Comparison of ENCODE assay signal across 8 mouse cellular contexts in the genomic region with DNA sequence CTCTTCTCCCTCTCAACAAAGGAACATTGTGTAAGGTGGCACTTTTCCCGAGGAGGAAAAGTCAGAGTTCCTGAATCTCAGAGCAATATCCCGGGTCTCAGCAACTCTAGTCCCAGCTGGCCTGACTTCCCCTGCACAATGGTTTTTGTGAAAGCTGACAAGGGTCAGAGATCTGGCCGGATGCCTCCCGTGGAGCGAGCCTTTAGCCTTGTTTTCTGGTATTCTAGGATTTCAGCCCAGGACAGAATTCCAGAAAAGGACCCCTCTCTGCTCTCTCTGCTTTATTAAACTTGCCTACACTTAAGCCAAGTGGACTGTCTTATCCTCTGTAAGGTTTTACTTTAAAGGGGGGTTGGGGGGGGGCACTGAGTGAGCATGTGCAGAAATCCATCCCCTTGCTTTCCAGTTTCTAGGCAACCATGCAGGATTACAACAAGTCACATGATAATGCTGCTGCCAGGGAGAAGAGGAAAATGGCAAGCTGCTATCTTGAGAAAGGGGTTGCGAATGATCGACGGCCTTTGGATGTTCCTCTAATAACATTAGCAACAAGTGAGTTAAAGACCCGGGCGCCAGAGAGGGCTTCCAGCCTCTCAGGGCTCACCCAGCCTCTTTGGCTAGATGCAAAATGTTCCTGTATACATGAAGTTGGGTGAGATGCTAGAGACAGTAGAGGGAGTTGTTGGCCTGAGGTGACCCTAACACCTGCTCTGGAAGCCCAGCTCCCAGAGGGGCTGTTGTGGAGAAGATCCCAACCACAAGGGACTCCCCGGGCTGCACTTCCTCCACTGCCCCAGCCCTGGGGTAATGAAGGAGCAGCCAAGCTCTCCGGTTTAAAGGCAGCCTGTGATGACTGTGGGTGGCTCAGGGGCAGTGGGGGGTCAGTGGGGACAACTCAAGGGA. TPM values are rescaled to one million over a fixed set of nuclear protein-coding genes. Genes with fewer than 3 reads are reported as not detected.
DNase-seq lines count a peak whose midpoint lies in the region; ATAC-seq and TF ChIP-seq lines count a peak whose summit lies in the region.

No protein-coding gene starts in this region.

- H3K36me3 ChIP-seq in heart, embryonic 15.5 days: no peaks in the 10 kb centered on the region
- H3K36me3 ChIP-seq in limb, embryonic 14.5 days (ENCODE audit: control insufficient read depth, insufficient read depth, low read length): no peaks in the 10 kb centered on the region
- H3K36me3 ChIP-seq in thymus, adult 2 months (ENCODE audit: control insufficient read depth, insufficient read depth, low read length): no peaks in the 10 kb centered on the region

- no peak overlapping the region for H3K9ac ChIP-seq in heart, embryonic 15.5 days
- H3K9ac ChIP-seq in limb, embryonic 14.5 days (ENCODE audit: low read depth, low read length, severe bottlenecking): no peak overlapping the region

- peak; percentile 36; the same call in 1 of the 2 replicates for ATAC-seq in frontal cortex, adult (ENCODE audit: low TSS enrichment)
- ATAC-seq in heart, embryonic 15.5 days (replicated peaks; ENCODE audit: insufficient number of reproducible peaks, insufficient read depth, low FRiP score, low read depth): no peak
- no peak for ATAC-seq in limb, embryonic 14.5 days (ENCODE audit: low FRiP score, low read depth)

- DNase-seq in frontal cortex, postnatal 25 days (ENCODE audit: low spot score in 2 of 2): no peak
- DNase-seq in ZHBTc4 (ENCODE audit: low read depth, low spot score): peak; percentile 63
- peak; percentile 12 for DNase-seq in limb, embryonic 14.5 days (ENCODE audit: low spot score)
- DNase-seq in urinary bladder, adult 2 months (ENCODE audit: low spot score): no peak
- no peak for DNase-seq in thymus, adult 2 months
- no peak for DNase-seq in cerebellum, adult 18-20 months

- H3K4me1 ChIP-seq in heart, embryonic 15.5 days (replicated peaks): peaks cover 22% of the 10 kb centered on the region
- peaks cover 15% of the 10 kb centered on the region for H3K4me1 ChIP-seq in limb, embryonic 14.5 days (ENCODE audit: control insufficient read depth, insufficient read depth, low read length)
- H3K4me1 ChIP-seq in thymus, adult 2 months (replicated peaks; ENCODE audit: control insufficient read depth, insufficient read depth, low read length): peaks cover 18% of the 10 kb centered on the region

- TF ChIP-seq CTCF in thymus, adult 2 months (IDR thresholded peaks at IDR 0.05; ENCODE audit: borderline replicate concordance, control insufficient read depth, extremely low read depth, insufficient read depth, low read length, poor library complexity): no peak

- no peaks in the 10 kb centered on the region for H3K9me3 ChIP-seq in heart, embryonic 15.5 days (replicated peaks)
- H3K9me3 ChIP-seq in limb, embryonic 14.5 days (ENCODE audit: control insufficient read depth, low read length): 0 out of 2 replicates have a peak, but pooled peaks cover 4% of the 10 kb centered on the region

- no peak overlapping the region for H3K4me3 ChIP-seq in heart, embryonic 15.5 days
- H3K4me3 ChIP-seq in limb, embryonic 14.5 days (replicated peaks; ENCODE audit: low read length): no peak overlapping the region
- no peak overlapping the region for H3K4me3 ChIP-seq in thymus, adult 2 months (ENCODE audit: control insufficient read depth, insufficient read depth, low read length)

- no peak for TF ChIP-seq POLR2A in limb, embryonic 14.5 days (IDR thresholded peaks at IDR 0.05; ENCODE audit: borderline replicate concordance, extremely low read depth, insufficient read depth, insufficient read length)
- TF ChIP-seq POLR2A in thymus, adult 2 months (IDR thresholded peaks at IDR 0.05; ENCODE audit: control insufficient read depth, extremely low read depth, insufficient read depth, low read length, poor library complexity): no peak

- H3K27ac ChIP-seq in heart, embryonic 15.5 days: no peak overlapping the region
- no peak overlapping the region for H3K27ac ChIP-seq in limb, embryonic 14.5 days (replicated peaks; ENCODE audit: low read depth, low read length)
- H3K27ac ChIP-seq in thymus, adult 2 months (ENCODE audit: control insufficient read depth, insufficient read depth, low read length): no peak overlapping the region

- peak overlapping the region; percentile 18; the same call in 1 of the 2 replicates for H3K4me2 ChIP-seq in heart, embryonic 15.5 days
- H3K4me2 ChIP-seq in limb, embryonic 14.5 days (replicated peaks; ENCODE audit: low read depth, low read length, severe bottlenecking): no peak overlapping the region

- 24% methylated on average over 12 of the region's 12 CpGs for WGBS in heart, embryonic 15.5 days
- 40% methylated on average over 12 of the region's 12 CpGs for WGBS in limb, embryonic 14.5 days
- WGBS in thymus, adult 2 months: 50% methylated on average over 12 of the region's 12 CpGs

- peaks cover 3% of the 10 kb centered on the region for H3K27me3 ChIP-seq in heart, embryonic 15.5 days
- no peaks in the 10 kb centered on the region for H3K27me3 ChIP-seq in limb, embryonic 14.5 days (ENCODE audit: control insufficient read depth, insufficient read depth, low read length)
- H3K27me3 ChIP-seq in thymus, adult 2 months (ENCODE audit: control insufficient read depth, insufficient read depth, low read length): no peaks in the 10 kb centered on the region

RNA-seq across cellular contexts. Expression of a gene that starts 2.5 kb away (rescaled TPM):
- polyA plus RNA-seq in heart, embryonic 15.5 days (2015; fragmentation: Nextera tagmentation; extraction: Ambion mirVana): 1.7 and 2.3 TPM in 2 replicates
- polyA plus RNA-seq in limb, embryonic 14.5 days (2012; rRNA removed): 50.9 and 58.2 TPM in 2 replicates
- polyA plus RNA-seq in limb, embryonic 14.5 days (2014; fragmentation: Nextera tagmentation; extraction: Ambion mirVana): 22.6 and 22.7 TPM in 2 replicates
- 11.3 and 12.4 TPM in 2 replicates for polyA plus RNA-seq in urinary bladder, adult 2 months (2012; rRNA removed)
- polyA plus RNA-seq in thymus, adult 2 months (2012; rRNA removed): 16.5 and 17.0 TPM in 2 replicates

Comparison
In these comparisons a context has a peak if more than half of its experiments do, and no peak if none do; other contexts are left out.
1. DNase-seq: peak in ZHBTc4 (single experiment) and limb, embryonic 14.5 days (single experiment); none in frontal cortex, postnatal 25 days (0 of 2), urinary bladder, adult 2 months (single experiment), thymus, adult 2 months (single experiment) and cerebellum, adult 18-20 months (0 of 2).